ENCODE assay signal across 26 mouse cellular contexts in the genomic region with DNA sequence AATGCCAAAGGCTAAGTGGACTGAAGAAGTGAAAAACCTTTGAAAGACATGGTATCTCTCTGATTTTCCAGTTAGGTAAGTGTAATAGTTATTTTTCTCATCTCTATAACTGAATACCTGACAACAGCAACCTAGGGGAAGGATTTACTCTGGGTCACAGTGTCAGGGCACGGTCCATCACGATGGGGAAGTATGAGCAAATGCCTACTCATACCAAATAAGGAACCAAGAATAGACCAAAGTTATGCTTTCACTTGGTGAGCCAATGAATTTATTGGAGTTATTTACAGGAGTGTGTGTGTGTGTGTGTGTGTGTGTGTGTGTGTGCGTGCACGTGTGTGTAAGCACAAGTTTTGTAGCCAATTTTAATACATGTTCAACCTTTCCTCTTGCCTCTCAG. TPM values are rescaled to one million over a fixed set of nuclear protein-coding genes. Genes with fewer than 3 reads are reported as not detected.
"Had no signal": no experiment of that assay in that cellular context is flagged by ENCODE, and none has a peak within 500 bp of the region (broad histone marks: within the 10 kb centered on the region; RNA-seq: fewer than 3 reads in every experiment).

No protein-coding gene starts in this region.

- H3K4me2 ChIP-seq: limb, embryonic 13.5 days; liver, embryonic 12.5 days; liver, embryonic 15.5 days; lung, embryonic 15.5 days; midbrain, embryonic 13.5 days; neural tube, embryonic 13.5 days had no signal

- H3K36me3 ChIP-seq: limb, embryonic 10.5 days; limb, embryonic 13.5 days; liver, embryonic 12.5 days; liver, embryonic 15.5 days; lung, embryonic 15.5 days; midbrain, embryonic 10.5 days; midbrain, embryonic 13.5 days; neural tube, embryonic 13.5 days had no signal

- ATAC-seq: intestine, postnatal 0 days; liver, embryonic 12.5 days; midbrain, embryonic 13.5 days; midbrain, embryonic 16.5 days had no signal

- H3K9ac ChIP-seq: limb, embryonic 13.5 days; liver, embryonic 12.5 days; liver, embryonic 15.5 days; lung, embryonic 15.5 days; midbrain, embryonic 13.5 days; neural tube, embryonic 13.5 days had no signal

- DNase-seq: kidney, adult 2 months; kidney, postnatal 25 days; liver; lung, adult 18-20 months; lung, postnatal 10 days; lung, postnatal 36 days; right cerebral cortex, postnatal 4 days; thymus, adult 2 months; thymus, postnatal 25 days had no signal

- H3K27ac ChIP-seq: kidney, postnatal 0 days; limb, embryonic 10.5 days; limb, embryonic 13.5 days; liver, embryonic 12.5 days; liver, embryonic 15.5 days; lung, embryonic 15.5 days; midbrain, embryonic 10.5 days; midbrain, embryonic 13.5 days; neural tube, embryonic 13.5 days; stomach, postnatal 0 days had no signal

- H3K27me3 ChIP-seq: limb, embryonic 13.5 days; liver, embryonic 12.5 days; liver, embryonic 15.5 days; lung, embryonic 15.5 days; megakaryocyte, embryonic 14.5 days; midbrain, embryonic 13.5 days; neural tube, embryonic 13.5 days had no signal

- H3K4me3 ChIP-seq: limb, embryonic 10.5 days; limb, embryonic 13.5 days; liver, embryonic 12.5 days; liver, embryonic 15.5 days; lung, embryonic 15.5 days; megakaryocyte, embryonic 14.5 days; midbrain, embryonic 10.5 days; midbrain, embryonic 13.5 days; neural tube, embryonic 13.5 days had no signal

- H3K9me3 ChIP-seq: limb, embryonic 10.5 days; liver, embryonic 12.5 days; liver, embryonic 15.5 days; lung, embryonic 15.5 days had no signal

- H3K4me1 ChIP-seq: limb, embryonic 13.5 days; liver, embryonic 12.5 days; liver, embryonic 15.5 days; lung, embryonic 15.5 days; megakaryocyte, embryonic 14.5 days; neural tube, embryonic 13.5 days had no signal

RNA-seq across cellular contexts. Expression of a gene that starts 41.5 kb away (rescaled TPM):
- total RNA-seq: left cerebral cortex, postnatal 25 days had no signal
- polyA plus RNA-seq: intestine, postnatal 0 days; kidney, embryonic 14.5 days; kidney, postnatal 0 days; large intestine, adult 2 months; limb, embryonic 10.5 days; limb, embryonic 13.5 days; liver, embryonic 12.5 days; liver, embryonic 15.5 days; lung, embryonic 15.5 days; midbrain, embryonic 10.5 days; midbrain, embryonic 13.5 days; midbrain, embryonic 16.5 days; neural tube, embryonic 13.5 days; stomach, embryonic 14.5 days; stomach, postnatal 0 days; thymus, adult 2 months had no signal
